Mouse (Mus musculus): ENCODE data around the gene Sbf2. TPM values are rescaled to one million over a fixed set of nuclear protein-coding genes. Genes with fewer than 3 reads are reported as not detected.

The Sbf2 gene
- total RNA-seq, 1 experiment from 2014 or later: 2.4 TPM

Other genes with a start within 250 kb of the Sbf2 start
- 0.44 TPM in 1 of 2 replicates, not detected in the other for gene Adm, start 12.7 kb upstream of the Sbf2 start, total RNA-seq (2017)
- 4.4 and 9.3 TPM in 2 replicates for gene Ampd3, start 153.3 kb upstream of the Sbf2 start, total RNA-seq (2017)
- 66.5 and 76.7 TPM in 2 replicates for gene Rnf141, start 229.5 kb upstream of the Sbf2 start, total RNA-seq (2017)
- 0.31 TPM in 1 of 2 replicates, not detected in the other for gene Lyve1, start 248.3 kb upstream of the Sbf2 start, total RNA-seq (2017)

Data from hematopoietic stem cell, adult 5-6 weeks (primary cell).